Mouse (Mus musculus) thymus, adult 2 months (tissue): Measurements from ENCODE around the gene Insig2. TPM values are rescaled to one million over a fixed set of nuclear protein-coding genes. Genes with fewer than 3 reads are reported as not detected.

Source experiments
- DNase-seq: peaks from one replicate; pipeline ENCODE4 v3.0.0; 2021
- H3K27ac ChIP-seq: fragments of 200-500 bp; 2 replicates; pipeline ENCODE4 v1.5.1; 2012; ENCODE audit warnings: low read length, control low read depth; ENCODE audit not compliant: control insufficient read depth, insufficient read depth
- H3K27me3 ChIP-seq: fragments of 200-500 bp; 2 replicates; pipeline ENCODE4 v1.6.1; 2012; ENCODE audit warnings: mild to moderate bottlenecking, low read length, moderate library complexity, mixed read lengths; ENCODE audit not compliant: control insufficient read depth, insufficient read depth
- H3K36me3 ChIP-seq: fragments of 200-500 bp; 2 replicates; pipeline ENCODE4 v1.6.1; 2012; ENCODE audit warnings: mild to moderate bottlenecking, low read length, moderate library complexity; ENCODE audit not compliant: control insufficient read depth, insufficient read depth
- H3K4me1 ChIP-seq: fragments of 200-500 bp; replicated peaks from 2 replicates; pipeline ENCODE4 v1.6.1; 2012; ENCODE audit warnings: low read length; ENCODE audit not compliant: control insufficient read depth, insufficient read depth
- H3K4me3 ChIP-seq: fragments of 200-500 bp; 2 replicates; pipeline ENCODE4 v1.5.1; 2012; ENCODE audit warnings: mild to moderate bottlenecking, low read length, control low read depth, moderate library complexity; ENCODE audit not compliant: control insufficient read depth, insufficient read depth
- CTCF ChIP-seq: fragments of 200-500 bp; IDR thresholded peaks from 2 replicates; pipeline ENCODE4 v1.5.1; 2012; ENCODE audit warnings: mild to moderate bottlenecking, control low read depth, low read length, moderate library complexity, borderline replicate concordance; ENCODE audit not compliant: control insufficient read depth, poor library complexity, insufficient read depth; ENCODE audit errors: extremely low read depth
- POLR2A ChIP-seq: fragments of 200-500 bp; IDR thresholded peaks from 2 replicates; pipeline ENCODE4 v1.6.1; 2012; ENCODE audit warnings: mild to moderate bottlenecking, low read length, control low read depth, moderate library complexity; ENCODE audit not compliant: control insufficient read depth, poor library complexity, insufficient read depth; ENCODE audit errors: extremely low read depth
- WGBS: fragments of 180-500 bp; shearing (Covaris S2); methylation state at CpG from one replicate; pipeline ENCODE4 v1.1.7; 2018; 5-methylcytosine and 5-hydroxymethylcytosine counted together
- polyA plus RNA-seq: library from polyadenylated mRNA; depleted of rRNA; stranded (reverse); fragments of >200 nt; gene quantifications from 2 replicates; pipeline ENCODE4 v1.2.3, GENCODE M21; 2012; rRNA removed

Insig2 gene
- 27.5 and 27.6 TPM in 2 replicates for polyA plus RNA-seq

DNA sequence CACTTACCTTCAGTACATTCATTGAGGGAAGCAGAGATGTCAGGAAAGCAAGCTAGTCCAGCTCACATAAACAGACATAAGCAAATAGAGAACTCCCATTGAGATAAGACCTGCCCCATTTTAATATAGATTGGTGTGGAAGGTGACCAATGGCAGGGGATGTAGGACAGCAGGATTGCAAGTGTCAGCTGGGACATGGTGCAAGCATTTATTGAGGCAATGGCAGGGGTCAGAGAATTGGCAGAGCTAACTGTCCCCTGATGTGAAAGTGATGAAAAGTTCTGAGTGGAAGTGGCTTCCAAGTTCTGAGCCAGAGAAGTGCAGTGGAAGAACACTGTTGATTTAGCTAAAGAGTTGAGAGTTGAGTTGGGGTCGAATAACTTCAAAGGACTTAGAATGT is at the start of gene Insig2:
TSS of gene Insig2 (minus strand) at position 105 of the 400 bp plus-strand sequence.
- Histone ChIP-seq H3K4me3 (no peak within 1 kb of the TSS), H3K27ac (no peak within 1 kb of the TSS), H3K27me3 (no peaks in the 10 kb centered on the region), H3K36me3 (no peaks in the 10 kb centered on the region), H3K4me1 (no peaks in the 10 kb centered on the region)
- TF ChIP-seq POLR2A: no peak
- TF ChIP-seq CTCF: no peak
- DNase-seq: no peak
- WGBS: 95% methylated on average over 1 of the region's 1 CpGs

DNA sequence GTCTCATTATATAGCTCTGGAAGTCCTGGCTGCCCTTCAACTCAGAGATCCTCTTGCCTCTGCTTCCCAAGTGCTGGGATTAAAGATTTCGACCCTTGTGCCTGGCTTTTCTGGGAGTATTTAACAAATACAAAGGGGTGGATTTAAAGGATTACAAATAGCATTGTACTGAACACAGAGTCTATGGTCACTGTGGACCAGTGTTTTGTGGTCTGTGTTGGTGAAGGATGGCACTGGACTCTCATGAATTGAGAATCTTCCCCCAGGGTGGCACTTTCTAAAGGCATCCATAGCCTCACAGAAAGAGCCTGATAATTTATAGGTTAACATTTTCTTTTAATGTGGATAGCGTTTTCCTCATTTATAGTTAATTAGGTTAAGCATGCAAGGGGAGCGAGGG is 49.2 kb upstream of the Insig2 start:
- DNase-seq: no peak
- H3K4me3 ChIP-seq: no peak overlapping the region
- H3K36me3 ChIP-seq: no peaks in the 10 kb centered on the region
- H3K27me3 ChIP-seq: no peaks in the 10 kb centered on the region
- no peak overlapping the region for H3K27ac ChIP-seq
- 91% methylated on average over 3 of the region's 3 CpGs for WGBS
- H3K4me1 ChIP-seq: no peaks in the 10 kb centered on the region
- no peak for TF ChIP-seq CTCF
- no peak for TF ChIP-seq POLR2A

DNA sequence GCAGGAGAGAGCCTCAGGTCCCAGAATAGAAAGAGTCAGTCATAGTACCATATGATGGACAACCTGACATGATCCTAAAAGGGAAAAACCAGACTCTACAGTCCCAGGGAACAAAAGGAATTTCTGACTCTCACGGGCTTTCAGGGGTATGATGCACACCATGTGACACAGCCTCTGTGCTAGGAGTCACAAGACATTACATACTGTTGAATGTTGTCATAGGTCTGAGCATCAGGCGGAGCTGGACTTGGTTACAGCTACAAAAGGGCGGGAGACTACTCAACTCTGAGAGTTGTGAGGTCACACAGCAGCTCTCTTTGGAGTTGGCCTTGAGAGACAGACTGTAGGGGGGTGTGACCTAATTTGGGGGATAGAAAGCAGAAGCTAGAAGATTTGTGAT is 47.6 kb upstream of the Insig2 start:
- TF ChIP-seq CTCF: no peak
- no peak for TF ChIP-seq POLR2A
- H3K27me3 ChIP-seq: no peaks in the 10 kb centered on the region
- no peaks in the 10 kb centered on the region for H3K36me3 ChIP-seq
- no peak overlapping the region for H3K4me3 ChIP-seq
- WGBS: 89% methylated on average over 3 of the region's 3 CpGs
- no peak overlapping the region for H3K27ac ChIP-seq
- DNase-seq: no peak
- H3K4me1 ChIP-seq: no peaks in the 10 kb centered on the region

DNA sequence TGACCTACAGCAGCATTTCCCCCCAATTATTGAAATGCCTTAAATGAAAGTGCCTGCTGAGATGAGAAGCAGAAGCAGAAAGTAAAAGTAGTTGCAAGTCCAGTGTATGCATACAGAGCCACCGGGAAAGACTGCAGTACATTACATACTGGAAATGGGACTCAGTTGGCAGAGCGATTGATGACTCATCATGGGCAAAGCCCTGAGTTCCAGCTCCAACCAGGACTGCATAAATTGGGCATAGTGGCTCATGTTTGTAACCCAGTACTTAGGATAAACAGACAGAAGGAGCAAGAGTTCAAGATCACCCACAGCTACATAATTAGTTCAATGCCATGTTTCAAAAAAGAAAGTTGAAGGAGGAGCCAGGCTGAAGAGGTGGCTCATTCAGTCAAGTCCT is 45.5 kb upstream of the Insig2 start:
- TF ChIP-seq POLR2A (no peak), CTCF (no peak)

DNA sequence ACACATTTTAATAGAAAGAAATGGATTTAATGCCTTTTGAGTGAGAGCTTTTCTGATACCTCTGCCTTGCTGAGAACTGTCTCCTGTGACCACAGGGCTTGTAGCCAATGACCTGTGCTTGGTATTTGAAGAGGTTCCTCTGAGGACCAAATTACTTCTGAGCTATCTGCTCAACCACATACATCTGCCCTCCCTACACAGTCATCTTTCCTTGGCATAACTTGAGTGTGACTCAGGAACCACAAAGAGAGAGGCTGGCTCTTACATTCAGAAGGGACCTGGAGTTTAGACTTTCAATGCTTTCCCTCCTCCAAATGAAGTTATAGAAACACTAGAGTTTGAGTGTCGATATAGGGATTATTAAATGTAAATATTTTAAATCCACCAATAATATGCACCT is 45.0 kb upstream of the Insig2 start:
- Histone ChIP-seq H3K4me1 (no peaks in the 10 kb centered on the region), H3K36me3 (no peaks in the 10 kb centered on the region), H3K27me3 (no peaks in the 10 kb centered on the region), H3K4me3 (no peak overlapping the region), H3K27ac (no peak overlapping the region)
- 94% methylated on average over 1 of the region's 1 CpGs for WGBS
- TF ChIP-seq CTCF: no peak
- no peak for TF ChIP-seq POLR2A
- DNase-seq: no peak

More for the DNA sequence above, 45.5 kb upstream of the Insig2 start:
- Histone ChIP-seq H3K27me3 (no peaks in the 10 kb centered on the region), H3K36me3 (no peaks in the 10 kb centered on the region), H3K4me3 (no peak overlapping the region), H3K27ac (no peak overlapping the region), H3K4me1 (no peaks in the 10 kb centered on the region)
- no peak for DNase-seq
- whole genome bisulfite sequencing: 93% methylated on average over 2 of the region's 2 CpGs

DNA sequence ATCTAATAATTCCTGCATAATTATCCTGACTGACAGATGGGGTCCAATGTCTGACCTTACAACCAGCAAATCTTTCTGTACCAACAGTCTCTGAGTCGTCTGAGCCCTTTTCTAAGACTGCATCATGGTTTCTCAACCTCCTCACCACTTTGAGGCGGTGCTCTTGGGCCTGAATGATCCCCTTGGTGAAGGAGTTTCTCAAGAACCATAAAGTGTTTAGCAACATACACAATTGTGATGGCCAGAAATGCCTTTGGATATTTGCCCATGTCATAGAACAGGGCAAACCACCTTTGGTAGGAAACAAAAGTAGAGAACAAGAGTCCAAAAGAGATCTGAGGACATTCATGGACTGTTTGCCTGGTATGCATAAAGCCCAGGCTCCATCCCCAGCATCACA is 41.2 kb upstream of the Insig2 start:
- DNase-seq: no peak
- H3K36me3 ChIP-seq: no peaks in the 10 kb centered on the region
- H3K4me3 ChIP-seq: no peak overlapping the region
- H3K4me1 ChIP-seq: no peaks in the 10 kb centered on the region
- no peaks in the 10 kb centered on the region for H3K27me3 ChIP-seq
- WGBS: 83% methylated on average over 2 of the region's 2 CpGs
- TF ChIP-seq POLR2A (no peak), CTCF (no peak)
- no peak overlapping the region for H3K27ac ChIP-seq

DNA sequence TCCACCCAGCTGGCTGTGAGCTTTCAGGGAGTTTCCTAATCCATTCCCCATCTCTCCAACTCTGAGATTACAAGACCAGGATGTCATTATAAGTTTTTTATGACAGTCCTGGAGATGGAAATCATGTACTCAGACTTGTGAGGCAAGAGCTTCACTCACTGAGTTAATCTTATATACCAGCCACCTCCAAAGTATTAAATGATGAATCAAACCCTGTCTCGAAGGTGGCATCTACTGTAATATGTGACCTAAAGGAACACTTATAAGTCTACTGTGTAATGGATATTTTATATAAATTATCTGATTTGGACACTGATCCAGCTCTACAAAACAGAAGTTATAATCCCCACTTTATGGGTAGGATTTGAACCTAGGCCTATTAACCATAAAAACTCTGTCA is 40.3 kb upstream of the Insig2 start:
- Histone ChIP-seq H3K4me3 (no peak overlapping the region), H3K27me3 (no peaks in the 10 kb centered on the region), H3K4me1 (no peaks in the 10 kb centered on the region), H3K36me3 (no peaks in the 10 kb centered on the region), H3K27ac (no peak overlapping the region)
- no peak for TF ChIP-seq CTCF
- TF ChIP-seq POLR2A: no peak
- no peak for DNase-seq
- WGBS: 98% methylated on average over 1 of the region's 1 CpGs
